Mouse (Mus musculus) frontal cortex, postnatal 10 days (tissue): ENCODE measurements around the gene Tlcd2.
"Not testable (repeated sequence)": the region's sequence is repeated elsewhere in the genome, so short reads cannot be mapped to it uniquely, and the experiment has no call there.

Source experiments
- DNase-seq, 2 experiments: peaks; one replicate each; pipeline ENCODE4 v3.0.0; 2022; ENCODE audit warnings: low spot score in 2 of 2, mixed read lengths in 1 of 2

Tlcd2 gene

GRCm38 (mm10) chr11:75449695-75450094, 11.8 kb upstream of the Tlcd2 start:
- no peak for DNase-seq

- no peak for DNase-seq
These were observed 11.1 kb upstream of the Tlcd2 start for GRCm38 (mm10) chr11:75450304-75450908.

- no peak for DNase-seq
These were observed 10.6 kb upstream of the Tlcd2 start for GRCm38 (mm10) chr11:75450936-75451335.

- no peak for DNase-seq
These were observed 9.4 kb upstream of the Tlcd2 start for GRCm38 (mm10) chr11:75452081-75452480.

- DNase-seq: no peak
These were observed 8.5 kb upstream of the Tlcd2 start for GRCm38 (mm10) chr11:75452812-75453557.

- peak; percentile 81 to 86 for DNase-seq
These were observed 7.3 kb upstream of the Tlcd2 start, which contains the start of gene Wdr81 for GRCm38 (mm10) chr11:75453991-75454930. Gene Wdr81, minus strand, starts transcription at chr11:75454717.

GRCm38 (mm10) chr11:75455041-75455736, 6.3 kb upstream of the Tlcd2 start:
- DNase-seq: no peak

- not testable (repeated sequence) for DNase-seq
These were observed 5.5 kb upstream of the Tlcd2 start for GRCm38 (mm10) chr11:75455971-75456370.

- no peak for DNase-seq
These were observed 5.1 kb upstream of the Tlcd2 start for GRCm38 (mm10) chr11:75456440-75456871.

- no peak for DNase-seq
These were observed 3.3 kb upstream of the Tlcd2 start for GRCm38 (mm10) chr11:75458169-75458568.

GRCm38 (mm10) chr11:75458628-75459041, 2.9 kb upstream of the Tlcd2 start:
- DNase-seq: no peak

- DNase-seq: no peak
These were observed 2.3 kb upstream of the Tlcd2 start for GRCm38 (mm10) chr11:75459141-75459711.

- DNase-seq: no peak
These were observed 1.8 kb upstream of the Tlcd2 start for GRCm38 (mm10) chr11:75459751-75460102.

- DNase-seq: peak; percentile 88 to 91
These were observed 1.2 kb upstream of the Tlcd2 start for GRCm38 (mm10) chr11:75460103-75460843.

- no peak for DNase-seq
These were observed 283 bp downstream of the Tlcd2 start for GRCm38 (mm10) chr11:75461743-75462252.

- peak; percentile 53 to 63 for DNase-seq
These were observed 803 bp downstream of the Tlcd2 start for GRCm38 (mm10) chr11:75462253-75462783.

- DNase-seq: peak; percentile 63 to 64
These were observed 1.4 kb downstream of the Tlcd2 start for GRCm38 (mm10) chr11:75462865-75463336.

- no peak for DNase-seq
These were observed 2.1 kb downstream of the Tlcd2 start for GRCm38 (mm10) chr11:75463624-75464023.

- DNase-seq: no peak
These were observed 2.9 kb downstream of the Tlcd2 start for GRCm38 (mm10) chr11:75464417-75464816.

GRCm38 (mm10) chr11:75465051-75465450, 3.5 kb downstream of the Tlcd2 start:
- no peak for DNase-seq
